Mouse (Mus musculus): Measurements from ENCODE around the gene Hormad1. TPM values are rescaled to one million over a fixed set of nuclear protein-coding genes. Genes with fewer than 3 reads are reported as not detected.
"Not testable (repeated sequence)": the region's sequence is repeated elsewhere in the genome, so short reads cannot be mapped to it uniquely, and the experiment has no call there.

Hormad1 gene
- polyA plus RNA-seq, 1 experiment from 2014 or later: 0.10 TPM

DNA sequence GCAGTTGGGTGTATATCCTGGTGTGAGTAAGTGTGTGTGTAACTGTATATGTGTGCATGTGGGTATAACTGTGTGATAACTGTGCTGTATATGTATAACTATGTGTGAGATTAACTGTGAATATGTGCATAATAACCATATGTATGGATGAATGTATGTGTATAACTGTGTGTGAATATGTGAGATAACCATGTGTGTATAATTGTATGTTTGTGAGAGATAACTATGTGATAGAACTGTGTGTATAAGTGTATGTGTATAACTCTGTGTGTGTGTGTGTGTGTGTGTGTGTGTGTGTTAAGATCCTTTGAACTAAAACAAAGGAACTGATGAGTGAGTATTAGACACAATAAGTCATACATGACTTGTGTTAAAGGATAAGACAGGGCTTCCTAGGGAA is 33.4 kb upstream of the Hormad1 start:
- Histone ChIP-seq H3K9me3 (ENCODE audit: control insufficient read depth, low read length) (no peaks in the 10 kb centered on the region), H3K9ac (ENCODE audit: low read depth, low read length) (no peak overlapping the region), H3K4me1 (ENCODE audit: control insufficient read depth, insufficient read depth, low read length) (0 out of 2 replicates have a peak, but pooled peaks cover 7% of the 10 kb centered on the region), H3K36me3 (ENCODE audit: control insufficient read depth, insufficient read depth, low read length) (no peaks in the 10 kb centered on the region), H3K4me3 (ENCODE audit: low read length) (no peak overlapping the region), H3K4me2 (ENCODE audit: low read depth, low read length) (no peak overlapping the region), H3K27ac (ENCODE audit: low read length) (no peak overlapping the region; the same call in 1 of the 2 replicates), H3K27me3 (replicated peaks; ENCODE audit: control insufficient read depth, insufficient read depth, low read length) (no peaks in the 10 kb centered on the region)
- ATAC-seq: no peak

DNA sequence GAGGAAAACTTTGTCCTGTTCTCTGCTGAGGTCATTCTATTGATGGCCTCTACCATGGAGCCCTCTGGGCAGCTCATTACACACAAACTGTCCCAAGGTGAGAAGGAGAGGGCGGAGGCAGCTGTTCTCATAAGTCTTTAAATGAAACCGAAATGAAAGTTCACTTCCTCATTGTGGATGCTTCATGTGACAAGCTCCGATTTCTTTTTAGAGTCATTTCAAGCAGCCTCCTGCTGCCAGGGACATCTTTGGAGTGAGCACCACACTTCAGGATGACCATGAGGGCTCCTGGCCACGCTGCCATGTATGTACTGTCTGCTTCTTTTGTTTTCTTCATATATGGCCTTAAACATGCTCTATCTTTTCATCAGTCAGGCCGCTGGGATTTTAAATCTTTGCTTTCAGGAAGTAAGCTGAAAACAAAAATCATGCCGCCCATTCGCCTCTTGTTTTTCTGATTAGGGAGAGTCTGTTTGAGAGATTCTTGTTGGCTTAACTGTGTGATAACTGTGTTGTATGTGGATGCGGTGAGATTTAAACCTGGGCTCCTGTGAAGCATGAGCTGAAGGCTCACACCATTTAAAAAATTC is 32.8 kb upstream of the Hormad1 start, which contains the start of gene Ctss:
TSS of gene Ctss (plus strand) at position 165 of the 590 bp plus-strand sequence.
- WGBS: 81% methylated on average over 8 of the region's 8 CpGs
- Histone ChIP-seq H3K9me3 (ENCODE audit: control insufficient read depth, low read length) (no peaks in the 10 kb centered on the region), H3K27ac (ENCODE audit: low read length) (peak within 1 kb of the TSS; percentile 38), H3K4me1 (ENCODE audit: control insufficient read depth, insufficient read depth, low read length) (0 out of 2 replicates have a peak, but pooled peaks cover 7% of the 10 kb centered on the region), H3K9ac (ENCODE audit: low read depth, low read length) (no peak within 1 kb of the TSS), H3K27me3 (replicated peaks; ENCODE audit: control insufficient read depth, insufficient read depth, low read length) (no peaks in the 10 kb centered on the region), H3K36me3 (ENCODE audit: control insufficient read depth, insufficient read depth, low read length) (no peaks in the 10 kb centered on the region), H3K4me2 (ENCODE audit: low read depth, low read length) (no peak within 1 kb of the TSS), H3K4me3 (ENCODE audit: low read length) (no peak within 1 kb of the TSS)
- ATAC-seq: no peak

DNA sequence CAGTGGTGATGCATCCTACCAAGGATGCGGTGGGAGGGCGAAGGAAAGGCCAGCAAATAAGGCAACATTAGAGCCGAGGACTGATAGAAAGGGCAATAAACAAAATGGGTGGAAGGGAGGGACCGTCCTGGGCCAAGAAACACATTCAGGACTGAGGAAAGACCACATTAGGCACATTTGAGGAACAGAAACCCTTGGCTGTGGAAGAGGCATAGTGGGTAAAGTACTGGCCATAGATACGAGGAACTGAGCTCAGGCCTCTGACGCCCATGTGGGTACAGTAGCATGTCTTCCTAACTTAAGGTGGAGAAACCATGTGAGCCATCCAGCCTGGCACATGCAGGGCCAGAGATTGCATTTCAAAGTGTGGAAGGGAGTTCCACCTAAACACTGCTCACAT is 29.7 kb upstream of the Hormad1 start:
- H3K4me1 ChIP-seq (ENCODE audit: control insufficient read depth, insufficient read depth, low read length): no peaks in the 10 kb centered on the region

DNA sequence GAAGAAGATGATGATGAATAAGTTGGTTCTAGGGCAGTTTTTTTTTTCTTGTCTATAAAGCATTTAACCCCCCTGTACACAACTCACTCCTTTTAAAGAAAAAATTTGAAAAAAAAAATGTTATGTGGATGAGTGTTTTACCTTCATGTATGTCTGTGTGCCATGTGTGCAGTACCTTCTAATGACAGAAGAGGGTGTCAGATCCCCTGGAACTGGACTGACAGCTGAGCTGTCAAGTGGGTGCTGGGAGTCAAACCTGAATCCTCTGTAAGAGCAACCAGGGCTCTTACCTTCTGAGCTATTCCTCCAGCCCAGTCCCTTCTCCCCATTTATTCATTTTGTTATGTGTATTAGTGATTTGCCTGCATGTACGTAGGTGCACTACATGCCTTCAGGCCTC is 28.5 kb upstream of the Hormad1 start:
- Histone ChIP-seq H3K36me3 (ENCODE audit: control insufficient read depth, insufficient read depth, low read length) (no peaks in the 10 kb centered on the region), H3K9ac (ENCODE audit: low read depth, low read length) (no peak overlapping the region), H3K4me3 (ENCODE audit: low read length) (no peak overlapping the region), H3K27ac (ENCODE audit: low read length) (no peak overlapping the region), H3K27me3 (replicated peaks; ENCODE audit: control insufficient read depth, insufficient read depth, low read length) (no peaks in the 10 kb centered on the region), H3K9me3 (ENCODE audit: control insufficient read depth, low read length) (no peaks in the 10 kb centered on the region), H3K4me2 (ENCODE audit: low read depth, low read length) (no peak overlapping the region), H3K4me1 (ENCODE audit: control insufficient read depth, insufficient read depth, low read length) (no peaks in the 10 kb centered on the region)
- WGBS: 80% methylated on average over 1 of the region's 1 CpGs
- no peak for ATAC-seq

More for the DNA sequence above, 29.7 kb upstream of the Hormad1 start:
- Histone ChIP-seq H3K9ac (ENCODE audit: low read depth, low read length) (no peak overlapping the region), H3K4me3 (ENCODE audit: low read length) (no peak overlapping the region), H3K27me3 (replicated peaks; ENCODE audit: control insufficient read depth, insufficient read depth, low read length) (no peaks in the 10 kb centered on the region), H3K9me3 (ENCODE audit: control insufficient read depth, low read length) (no peaks in the 10 kb centered on the region), H3K4me2 (ENCODE audit: low read depth, low read length) (no peak overlapping the region), H3K27ac (ENCODE audit: low read length) (no peak overlapping the region), H3K36me3 (ENCODE audit: control insufficient read depth, insufficient read depth, low read length) (no peaks in the 10 kb centered on the region)
- 84% methylated on average over 6 of the region's 6 CpGs for WGBS
- no peak for ATAC-seq

DNA sequence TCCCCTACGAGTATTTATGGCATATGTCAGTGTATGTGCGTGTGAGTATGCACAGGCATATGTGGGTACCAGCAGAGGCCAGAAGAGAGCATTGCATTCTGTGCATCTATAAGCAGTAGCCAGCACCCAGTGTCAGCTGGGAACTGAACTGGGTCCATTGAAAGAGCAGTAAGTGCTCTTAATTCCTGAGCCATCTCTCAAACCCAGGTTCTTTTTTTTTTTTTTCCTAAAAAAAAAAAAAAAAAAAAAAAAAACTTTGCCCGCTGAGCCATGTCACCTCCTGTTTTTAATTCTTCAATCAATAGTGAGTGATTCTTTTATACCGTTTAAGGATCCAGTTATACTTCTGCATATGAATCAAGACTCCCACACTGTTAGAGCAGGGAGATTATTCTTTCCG is 26.1 kb upstream of the Hormad1 start:
- no peak for ATAC-seq
- no peak overlapping the region for H3K27ac ChIP-seq (ENCODE audit: low read length)
- WGBS: 83% methylated on average over 5 of the region's 5 CpGs

DNA sequence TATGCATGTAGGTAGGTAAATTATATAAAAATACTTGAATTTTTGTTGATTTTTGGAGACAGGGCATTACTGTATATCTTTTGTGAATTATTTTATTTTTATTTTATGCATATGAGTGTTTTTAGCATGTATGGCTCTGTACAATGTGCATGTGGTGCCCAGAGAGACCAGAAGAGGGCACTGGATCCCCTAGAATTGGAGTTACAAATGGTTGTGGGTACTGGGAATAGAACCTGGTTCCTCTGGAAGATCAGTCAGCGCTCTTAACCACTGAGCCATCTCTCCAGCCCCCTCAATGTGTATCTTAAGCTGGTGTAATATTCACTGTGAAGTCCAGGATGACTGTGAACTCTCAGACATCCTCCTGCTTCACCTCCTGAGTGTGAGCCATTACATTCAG is 24.6 kb upstream of the Hormad1 start:
- Histone ChIP-seq H3K9me3 (ENCODE audit: control insufficient read depth, low read length) (no peaks in the 10 kb centered on the region), H3K27ac (ENCODE audit: low read length) (no peak overlapping the region), H3K36me3 (ENCODE audit: control insufficient read depth, insufficient read depth, low read length) (no peaks in the 10 kb centered on the region), H3K27me3 (replicated peaks; ENCODE audit: control insufficient read depth, insufficient read depth, low read length) (no peaks in the 10 kb centered on the region), H3K4me1 (ENCODE audit: control insufficient read depth, insufficient read depth, low read length) (no peaks in the 10 kb centered on the region), H3K4me3 (ENCODE audit: low read length) (no peak overlapping the region), H3K9ac (ENCODE audit: low read depth, low read length) (no peak overlapping the region), H3K4me2 (ENCODE audit: low read depth, low read length) (no peak overlapping the region)
- ATAC-seq: no peak
- WGBS: 97% methylated on average over 1 of the region's 1 CpGs

More for the DNA sequence above, 26.1 kb upstream of the Hormad1 start:
- Histone ChIP-seq H3K4me2 (ENCODE audit: low read depth, low read length) (no peak overlapping the region), H3K4me3 (ENCODE audit: low read length) (no peak overlapping the region), H3K36me3 (ENCODE audit: control insufficient read depth, insufficient read depth, low read length) (no peaks in the 10 kb centered on the region), H3K9ac (ENCODE audit: low read depth, low read length) (no peak overlapping the region), H3K27me3 (replicated peaks; ENCODE audit: control insufficient read depth, insufficient read depth, low read length) (no peaks in the 10 kb centered on the region), H3K4me1 (ENCODE audit: control insufficient read depth, insufficient read depth, low read length) (no peaks in the 10 kb centered on the region), H3K9me3 (ENCODE audit: control insufficient read depth, low read length) (no peaks in the 10 kb centered on the region)

DNA sequence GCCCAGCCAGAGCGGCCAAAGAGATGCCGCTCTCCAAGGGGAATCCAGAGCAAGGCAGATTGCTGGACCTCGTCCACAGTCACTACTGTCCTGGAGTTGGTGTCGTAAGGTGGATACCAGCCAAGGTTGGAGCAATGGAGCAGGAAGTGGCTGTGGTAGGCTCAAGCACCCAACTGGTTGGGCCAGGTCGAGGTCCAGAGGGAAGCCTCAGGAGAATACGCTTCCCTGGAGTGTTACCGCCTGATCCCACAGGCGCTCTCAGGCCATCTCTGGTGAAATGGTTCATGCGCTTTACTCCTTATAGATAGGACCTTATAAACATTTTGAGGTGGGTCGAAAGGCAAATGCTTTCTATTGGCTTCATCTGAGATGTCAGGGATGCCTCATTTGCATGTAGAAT is 20.5 kb upstream of the Hormad1 start:
- no peak for ATAC-seq
- 90% methylated on average over 10 of the region's 10 CpGs for whole genome bisulfite sequencing
- no peak overlapping the region for H3K9ac ChIP-seq (ENCODE audit: low read depth, low read length)
- no peaks in the 10 kb centered on the region for H3K36me3 ChIP-seq (ENCODE audit: control insufficient read depth, insufficient read depth, low read length)
- no peaks in the 10 kb centered on the region for H3K9me3 ChIP-seq (ENCODE audit: control insufficient read depth, low read length)
- H3K4me1 ChIP-seq (ENCODE audit: control insufficient read depth, insufficient read depth, low read length): no peaks in the 10 kb centered on the region
- H3K4me3 ChIP-seq (ENCODE audit: low read length): no peak overlapping the region
- no peaks in the 10 kb centered on the region for H3K27me3 ChIP-seq (replicated peaks; ENCODE audit: control insufficient read depth, insufficient read depth, low read length)
- no peak overlapping the region for H3K27ac ChIP-seq (ENCODE audit: low read length)
- no peak overlapping the region for H3K4me2 ChIP-seq (ENCODE audit: low read depth, low read length)

DNA sequence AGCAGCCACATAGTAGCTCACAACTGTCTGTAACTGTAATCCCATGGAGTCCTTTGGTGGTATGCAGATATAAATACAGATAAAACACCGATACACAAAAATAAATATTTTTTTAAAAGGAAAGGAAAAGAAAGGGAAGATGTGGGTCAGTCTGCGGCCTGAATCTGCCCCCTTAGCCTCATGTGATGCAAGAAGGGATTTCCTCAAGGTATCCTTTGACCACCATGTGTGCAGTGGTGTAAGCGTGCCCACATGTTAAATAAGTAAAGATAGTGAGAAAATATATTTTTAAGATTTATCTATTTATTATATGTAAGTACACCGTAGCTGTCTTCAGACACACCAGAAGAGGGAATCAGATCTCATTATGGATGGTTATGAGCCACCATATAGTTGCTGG is 19.6 kb upstream of the Hormad1 start:
- no peak overlapping the region for H3K4me3 ChIP-seq (ENCODE audit: low read length)
- WGBS: 96% methylated on average over 4 of the region's 4 CpGs
- no peak for ATAC-seq
- H3K27me3 ChIP-seq (replicated peaks; ENCODE audit: control insufficient read depth, insufficient read depth, low read length): no peaks in the 10 kb centered on the region
- H3K9me3 ChIP-seq (ENCODE audit: control insufficient read depth, low read length): no peaks in the 10 kb centered on the region
- no peak overlapping the region for H3K27ac ChIP-seq (ENCODE audit: low read length)
- no peak overlapping the region for H3K9ac ChIP-seq (ENCODE audit: low read depth, low read length)
- H3K4me1 ChIP-seq (ENCODE audit: control insufficient read depth, insufficient read depth, low read length): no peaks in the 10 kb centered on the region
- no peak overlapping the region for H3K4me2 ChIP-seq (ENCODE audit: low read depth, low read length)
- H3K36me3 ChIP-seq (ENCODE audit: control insufficient read depth, insufficient read depth, low read length): no peaks in the 10 kb centered on the region

DNA sequence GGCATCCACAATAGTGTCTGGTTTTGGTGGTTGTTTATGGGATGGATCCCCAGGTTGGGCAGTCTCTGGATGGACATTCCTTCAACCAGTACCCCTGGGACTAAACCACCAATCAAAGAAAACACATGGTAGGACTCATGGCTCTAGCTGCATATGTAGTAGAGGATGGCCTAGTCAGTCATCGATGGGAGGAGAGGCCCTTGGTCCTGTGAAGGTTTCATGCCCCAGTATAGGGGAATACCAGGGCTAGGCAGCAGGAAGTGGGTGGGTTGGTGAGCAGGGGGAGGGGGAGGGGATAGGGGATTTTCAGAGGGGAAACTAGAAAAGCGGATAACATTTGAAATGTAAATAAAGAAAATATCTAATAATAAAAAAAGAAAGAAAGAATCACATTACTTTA is 18.3 kb upstream of the Hormad1 start:
- H3K4me2 ChIP-seq (ENCODE audit: low read depth, low read length); H3K27me3 ChIP-seq (replicated peaks; ENCODE audit: control insufficient read depth, insufficient read depth, low read length); H3K4me3 ChIP-seq (ENCODE audit: low read length); H3K9ac ChIP-seq (ENCODE audit: low read depth, low read length); ATAC-seq; H3K4me1 ChIP-seq (ENCODE audit: control insufficient read depth, insufficient read depth, low read length); H3K36me3 ChIP-seq (ENCODE audit: control insufficient read depth, insufficient read depth, low read length); H3K9me3 ChIP-seq (ENCODE audit: control insufficient read depth, low read length); H3K27ac ChIP-seq (ENCODE audit: low read length): not testable (repeated sequence)
- WGBS: 67% methylated on average over 2 of the region's 2 CpGs

DNA sequence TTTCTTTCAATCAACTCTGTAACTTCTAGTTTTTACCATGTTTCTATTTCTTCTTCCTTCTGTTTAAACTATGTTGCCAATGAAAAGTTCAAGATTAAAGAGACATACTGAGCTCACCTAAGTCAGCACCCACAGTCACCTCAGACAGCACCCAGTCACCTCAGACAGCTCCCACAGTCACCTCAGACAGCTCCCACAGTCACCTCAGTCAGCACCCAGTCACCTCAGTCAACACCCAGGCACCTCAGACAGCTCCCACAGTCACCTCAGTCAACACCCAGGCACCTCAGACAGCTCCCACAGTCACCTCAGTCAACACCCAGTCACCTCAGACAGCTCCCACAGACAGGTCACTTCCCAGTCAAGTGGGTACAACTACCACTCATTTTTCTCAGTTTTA is 17.3 kb upstream of the Hormad1 start:
- no peak overlapping the region for H3K27ac ChIP-seq (ENCODE audit: low read length)
- ATAC-seq: no peak
- no peak overlapping the region for H3K9ac ChIP-seq (ENCODE audit: low read depth, low read length)
- H3K27me3 ChIP-seq (replicated peaks; ENCODE audit: control insufficient read depth, insufficient read depth, low read length): no peaks in the 10 kb centered on the region
- no peak overlapping the region for H3K4me2 ChIP-seq (ENCODE audit: low read depth, low read length)
- no peak overlapping the region for H3K4me3 ChIP-seq (ENCODE audit: low read length)
- H3K9me3 ChIP-seq (ENCODE audit: control insufficient read depth, low read length): no peaks in the 10 kb centered on the region
- no peaks in the 10 kb centered on the region for H3K4me1 ChIP-seq (ENCODE audit: control insufficient read depth, insufficient read depth, low read length)
- no peaks in the 10 kb centered on the region for H3K36me3 ChIP-seq (ENCODE audit: control insufficient read depth, insufficient read depth, low read length)
